Mouse (Mus musculus): ENCODE data around the gene Neurl4.

- no peak for TF ChIP-seq EP300 (IDR thresholded peaks at IDR 0.05; ENCODE audit: low read depth)
- TF ChIP-seq CTCF (IDR thresholded peaks at IDR 0.05; ENCODE audit: low read depth): no peak
Observed at GRCm38 (mm10) chr11:69945216-69945615, 44.3 kb downstream of the Neurl4 start.

All from liver, embryonic 14.5 days (tissue).